Mouse (Mus musculus) small intestine, adult 2 months (tissue): ENCODE measurements around the gene Tbxas1. TPM values are rescaled to one million over a fixed set of nuclear protein-coding genes. Genes with fewer than 3 reads are reported as not detected.

Experiments
- H3K27ac ChIP-seq: fragments of 200-500 bp; 2 replicates; pipeline ENCODE4 v1.5.1; 2012; ENCODE audit warnings: low read depth, low read length, control low read depth, inconsistent platforms; ENCODE audit not compliant: insufficient read depth
- H3K27me3 ChIP-seq: fragments of 200-500 bp; 2 replicates; pipeline ENCODE4 v1.6.1; 2012; ENCODE audit warnings: mild to moderate bottlenecking, moderate library complexity, low read length, inconsistent platforms; ENCODE audit not compliant: control insufficient read depth, insufficient read depth
- H3K36me3 ChIP-seq: fragments of 200-500 bp; 2 replicates; pipeline ENCODE4 v1.6.1; 2012; ENCODE audit warnings: mild to moderate bottlenecking, low read length, control low read depth, inconsistent platforms; ENCODE audit not compliant: control insufficient read depth, insufficient read depth
- H3K4me1 ChIP-seq: fragments of 200-500 bp; 2 replicates; pipeline ENCODE4 v1.6.1; 2012; ENCODE audit warnings: low read length, inconsistent platforms, mixed read lengths; ENCODE audit not compliant: control insufficient read depth, insufficient read depth, insufficient read length
- H3K4me3 ChIP-seq: fragments of 200-500 bp; 2 replicates; pipeline ENCODE4 v1.5.1; 2012; ENCODE audit warnings: low read depth, mild to moderate bottlenecking, control low read depth, inconsistent platforms, low read length, moderate library complexity
- CTCF ChIP-seq: fragments of 200-500 bp; IDR thresholded peaks from 2 replicates; pipeline ENCODE4 v1.5.1; 2012; ENCODE audit warnings: low read depth, mild to moderate bottlenecking, control low read depth, inconsistent platforms, low read length, moderate library complexity, mixed read lengths; ENCODE audit not compliant: insufficient replicate concordance, insufficient read length; ENCODE audit errors: extremely low read depth
- POLR2A ChIP-seq: fragments of 200-500 bp; IDR thresholded peaks from 2 replicates; pipeline ENCODE4 v1.6.1; 2012; ENCODE audit warnings: low read depth, mild to moderate bottlenecking, control low read depth, inconsistent platforms, low read length, moderate library complexity
- WGBS: fragments of 180-500 bp; shearing (Covaris S2); methylation state at CpG from one replicate; pipeline ENCODE4 v1.1.7; 2018; 5-methylcytosine and 5-hydroxymethylcytosine counted together
- polyA plus RNA-seq: library from polyadenylated mRNA; depleted of rRNA; stranded (reverse); fragments of >200 nt; gene quantifications from 2 replicates; pipeline ENCODE4 v1.2.3, GENCODE M21; 2012

Gene Tbxas1
- polyA plus RNA-seq, 1 experiment = 1.8 TPM

DNA sequence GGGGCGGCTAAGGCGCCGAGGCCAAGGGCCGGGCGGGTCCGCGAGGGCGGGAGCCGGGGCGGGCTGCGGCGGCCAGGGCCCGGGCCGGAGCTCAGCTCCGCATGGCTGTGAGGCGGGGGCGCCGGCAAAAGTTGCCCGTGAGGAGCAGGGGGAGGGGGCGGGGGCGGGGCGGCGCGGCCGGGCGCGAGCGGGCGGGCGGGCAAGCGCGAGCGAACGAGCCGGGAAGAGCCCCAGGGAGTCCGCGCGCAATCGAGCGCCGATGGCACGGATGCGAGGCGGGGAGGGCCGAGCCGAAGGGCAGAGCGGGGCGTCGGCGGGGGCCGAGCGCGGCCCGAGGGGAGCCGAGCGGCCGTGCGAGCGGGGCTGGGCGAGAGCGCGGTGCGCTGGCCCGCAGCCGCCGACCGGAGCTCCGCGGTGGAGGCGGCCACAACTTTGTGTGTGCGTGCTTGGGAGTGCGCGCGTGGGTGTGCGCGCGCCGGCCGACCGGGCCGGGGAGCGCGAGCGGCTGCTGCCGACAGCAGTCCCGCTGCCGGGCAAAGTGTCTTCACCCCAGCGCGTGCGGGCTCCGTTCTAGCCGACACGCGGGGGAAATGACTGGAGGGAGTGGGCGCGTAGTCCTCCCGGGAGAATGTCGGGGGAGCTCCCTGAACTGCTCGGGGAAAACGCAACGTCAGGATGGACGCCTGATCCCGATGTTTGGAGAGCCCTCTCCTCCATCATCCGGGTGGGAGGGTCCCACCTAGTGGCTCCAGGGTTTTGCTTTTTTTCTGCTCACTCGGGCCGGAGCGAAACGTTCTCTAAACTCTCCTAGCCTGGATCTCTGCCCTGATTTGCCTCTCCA lies 1.1 kb downstream of the Tbxas1 start, which contains the start of gene Hipk2:
Gene Hipk2, minus strand, starts transcription at position 95 of the 841 bp plus-strand sequence.
- TF ChIP-seq CTCF (no peak), POLR2A (peak; percentile 62; the same call in 1 of the 2 replicates)

DNA sequence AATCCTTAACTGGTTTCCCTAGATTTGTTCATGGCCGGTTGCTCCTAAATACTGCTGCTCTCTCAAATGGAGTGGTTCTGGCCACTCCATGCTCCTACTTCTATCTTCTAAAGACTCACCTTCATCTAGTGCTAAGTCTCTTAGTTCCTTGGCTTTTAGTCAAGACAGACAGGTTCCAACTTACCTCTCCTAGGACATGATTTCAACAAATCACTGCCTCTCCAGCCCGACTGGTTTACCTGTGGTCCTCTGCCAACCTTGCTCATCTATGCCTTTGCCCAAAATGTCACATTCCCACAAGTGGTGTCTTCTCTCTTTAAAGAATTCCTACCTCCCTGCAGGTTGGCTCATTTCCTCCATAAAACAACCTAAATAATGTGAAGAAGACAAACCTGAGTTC lies 2.5 kb downstream of the Tbxas1 start:
- no peak for TF ChIP-seq CTCF
- no peak for TF ChIP-seq POLR2A
- Histone ChIP-seq H3K27me3 (no peaks in the 10 kb centered on the region), H3K36me3 (no peaks in the 10 kb centered on the region), H3K4me1 (peaks cover 11% of the 10 kb centered on the region; the same call in 1 of the 2 replicates), H3K4me3 (no peak overlapping the region), H3K27ac (no peak overlapping the region)
- 95% methylated on average over 2 of the region's 2 CpGs for WGBS

More for the DNA sequence above, 1.1 kb downstream of the Tbxas1 start, which contains the start of gene Hipk2:
- Histone ChIP-seq H3K27me3 (no peaks in the 10 kb centered on the region), H3K27ac (peak within 1 kb of the TSS; percentile 84), H3K4me1 (peaks cover 13% of the 10 kb centered on the region; the same call in 1 of the 2 replicates), H3K36me3 (no peaks in the 10 kb centered on the region), H3K4me3 (peak within 1 kb of the TSS; percentile 84)
- under 1% methylated on average over 99 of the region's 108 CpGs for WGBS

DNA sequence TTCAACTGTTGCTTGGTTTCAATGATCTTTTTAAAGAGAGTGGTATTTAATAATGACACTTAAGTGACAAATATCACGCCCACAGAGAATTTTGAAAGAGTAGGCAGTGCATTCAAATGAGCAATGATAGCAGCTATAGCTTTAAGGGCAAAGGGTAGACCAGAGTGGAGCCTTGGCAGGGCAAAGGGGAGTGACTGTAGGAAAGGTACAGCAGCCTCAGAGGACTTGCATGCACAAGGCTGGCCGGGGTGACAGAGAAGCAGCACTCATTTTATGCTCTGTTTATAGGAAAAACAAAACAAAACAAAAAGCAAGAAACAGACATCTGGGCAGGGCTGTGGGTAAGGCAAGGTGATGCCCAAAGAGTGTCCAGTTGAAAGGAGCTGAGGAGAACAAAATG lies 6.3 kb downstream of the Tbxas1 start:
- H3K27ac ChIP-seq = peak overlapping the region; percentile 83

DNA sequence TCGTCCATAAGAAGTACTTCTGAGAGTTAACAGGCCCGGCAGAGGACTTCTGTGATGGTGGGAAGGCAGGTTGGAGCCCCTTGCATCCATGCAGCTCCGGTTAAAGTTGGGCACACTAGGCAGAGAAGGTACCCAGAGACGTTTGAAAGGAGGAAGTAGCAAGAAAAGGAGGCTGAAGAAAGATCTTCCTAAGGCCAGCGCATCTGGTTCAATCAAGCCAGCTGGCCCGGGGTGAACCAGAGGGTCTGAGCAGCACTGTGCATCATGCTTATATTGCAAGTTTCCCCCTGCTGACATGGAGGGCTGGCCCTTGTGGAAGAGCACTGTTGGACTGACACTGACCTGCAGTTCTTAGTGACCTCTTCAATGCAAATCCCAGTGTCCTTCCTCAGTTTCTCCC lies 6.8 kb downstream of the Tbxas1 start:
- TF ChIP-seq POLR2A = no peak
- no peak for TF ChIP-seq CTCF
- Histone ChIP-seq H3K36me3 (no peaks in the 10 kb centered on the region), H3K4me3 (peak overlapping the region; percentile 40), H3K4me1 (peaks cover 16% of the 10 kb centered on the region; the same call in 1 of the 2 replicates), H3K27me3 (no peaks in the 10 kb centered on the region), H3K27ac (peak overlapping the region; percentile 83)
- WGBS = 13% methylated on average over 6 of the region's 6 CpGs

More for the DNA sequence above, 6.3 kb downstream of the Tbxas1 start:
- TF ChIP-seq POLR2A (peak; percentile 65; the same call in 1 of the 2 replicates), CTCF (no peak)
- H3K4me3 ChIP-seq = peak overlapping the region; percentile 40; the same call in 1 of the 2 replicates
- no peaks in the 10 kb centered on the region for H3K36me3 ChIP-seq
- 22% methylated on average over 2 of the region's 2 CpGs for WGBS
- H3K4me1 ChIP-seq = peaks cover 16% of the 10 kb centered on the region; the same call in 1 of the 2 replicates
- no peaks in the 10 kb centered on the region for H3K27me3 ChIP-seq

DNA sequence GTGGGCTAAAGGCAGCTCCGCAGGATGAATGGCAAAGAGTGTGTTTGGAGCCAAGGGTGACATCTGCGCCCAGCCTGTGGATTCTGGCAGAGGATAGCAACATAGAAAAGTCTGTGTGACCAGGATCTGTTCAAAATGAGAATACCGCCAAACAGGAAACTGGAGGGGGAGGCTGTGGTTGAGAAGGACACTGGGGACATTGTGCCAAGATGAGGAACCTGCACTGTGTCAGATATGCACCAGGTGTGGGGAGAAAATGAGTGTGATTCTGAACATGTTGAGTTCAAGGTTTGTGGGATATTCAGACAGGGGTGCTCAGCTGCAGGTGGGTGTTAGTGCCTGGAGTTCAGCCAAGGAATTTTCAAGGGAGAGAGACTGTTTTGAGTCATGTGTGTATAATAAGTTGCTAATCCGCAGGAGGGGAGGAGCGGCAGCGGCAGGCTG lies 7.5 kb downstream of the Tbxas1 start:
- WGBS = 16% methylated on average over 6 of the region's 6 CpGs
- Histone ChIP-seq H3K27me3 (no peaks in the 10 kb centered on the region), H3K36me3 (no peaks in the 10 kb centered on the region), H3K4me1 (peaks cover 16% of the 10 kb centered on the region; the same call in 1 of the 2 replicates), H3K4me3 (no peak overlapping the region), H3K27ac (peak overlapping the region; percentile 83)
- TF ChIP-seq POLR2A = no peak
- TF ChIP-seq CTCF = no peak

DNA sequence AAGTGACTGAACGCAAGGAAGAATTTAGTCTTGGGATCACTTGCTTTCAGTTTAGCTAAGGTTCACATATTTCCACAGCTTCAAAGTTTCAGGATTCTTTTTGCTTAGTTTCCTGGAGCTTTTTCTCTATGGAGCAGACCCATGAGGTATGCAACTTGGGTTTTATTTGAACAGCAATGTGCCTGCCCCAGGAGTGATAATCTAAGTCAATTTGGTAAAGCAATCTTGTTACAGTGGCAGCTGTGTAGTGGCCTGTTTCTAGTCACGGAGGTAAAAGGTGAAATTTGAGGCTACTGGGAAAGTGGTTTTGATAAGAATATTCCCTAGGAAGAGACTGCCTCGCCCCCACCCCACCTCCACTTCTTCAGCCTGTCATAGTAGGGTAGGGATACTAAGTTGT lies 9.3 kb downstream of the Tbxas1 start:
- no peak overlapping the region for H3K4me3 ChIP-seq
- H3K27ac ChIP-seq = no peak overlapping the region
- peaks cover 15% of the 10 kb centered on the region; the same call in 1 of the 2 replicates for H3K4me1 ChIP-seq
- 55% methylated on average over 3 of the region's 3 CpGs for WGBS
- no peaks in the 10 kb centered on the region for H3K36me3 ChIP-seq
- TF ChIP-seq POLR2A (no peak), CTCF (no peak)
- no peaks in the 10 kb centered on the region for H3K27me3 ChIP-seq

DNA sequence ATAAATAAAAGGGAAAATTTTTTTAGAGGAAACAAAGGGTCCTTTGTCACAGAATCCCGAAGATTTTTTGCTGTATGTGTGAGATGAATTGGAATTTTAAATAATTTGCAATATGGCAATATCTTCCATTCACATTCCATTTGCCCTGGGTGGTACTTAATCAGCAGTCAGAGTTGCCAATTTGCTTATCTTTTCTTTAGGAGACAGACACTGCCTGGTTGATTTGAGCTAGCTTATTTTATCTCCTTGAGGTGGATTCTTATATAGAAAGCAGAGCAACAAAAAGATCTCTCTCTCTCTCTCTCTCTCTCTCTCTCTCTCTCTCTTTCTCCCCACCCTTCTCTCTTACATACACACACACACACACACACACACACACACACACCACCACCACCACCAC lies 9.9 kb downstream of the Tbxas1 start:
- peaks cover 15% of the 10 kb centered on the region; the same call in 1 of the 2 replicates for H3K4me1 ChIP-seq
- no peak overlapping the region for H3K4me3 ChIP-seq
- no peak overlapping the region for H3K27ac ChIP-seq
- no peaks in the 10 kb centered on the region for H3K36me3 ChIP-seq
- no peak for TF ChIP-seq POLR2A
- TF ChIP-seq CTCF = no peak
- WGBS = 53% methylated on average over 1 of the region's 1 CpGs
- H3K27me3 ChIP-seq = no peaks in the 10 kb centered on the region
